Mouse (Mus musculus) hindbrain, postnatal 0 days (tissue): ENCODE measurements at regions not wholly inside any gene's neighbourhood (a gene's known extent, or its start where the extent isn't known, plus 50 kb on each side); places are given as distances from the start of the nearest gene placed in this dataset.
"Not testable (repeated sequence)": the region's sequence is repeated elsewhere in the genome, so short reads cannot be mapped to it uniquely, and the experiment has no call there.

ENCODE experiments used
- ATAC-seq: fragments of 200-750 bp; cut with Nextera tagmentation; 2 replicates; pipeline ENCODE4 v1.8.0; 2017; ENCODE audit warnings: mild to moderate bottlenecking, moderate TSS enrichment, moderate library complexity
- DNase-seq: peaks from one replicate; pipeline ENCODE4 v3.0.0-alpha.2; 2015; ENCODE audit warnings: low spot score
- H3K27ac ChIP-seq: fragments of 300-500 bp; sonication (generic); 2 replicates; pipeline ENCODE4 v1.5.1; 2014; ENCODE audit warnings: mild to moderate bottlenecking
- H3K27me3 ChIP-seq: fragments of 300-500 bp; sonication (generic); 2 replicates; pipeline ENCODE4 v1.6.1; 2014; ENCODE audit warnings: low read length, mixed read lengths; ENCODE audit not compliant: insufficient read depth
- H3K36me3 ChIP-seq: fragments of 300-500 bp; sonication (generic); 2 replicates; pipeline ENCODE4 v1.6.1; 2014; ENCODE audit warnings: low read length, mixed read lengths; ENCODE audit not compliant: insufficient read depth
- H3K4me1 ChIP-seq: fragments of 300-500 bp; sonication (generic); 2 replicates; pipeline ENCODE4 v1.6.1; 2014; ENCODE audit warnings: antibody characterized with exemption, low read length, mixed read lengths; ENCODE audit not compliant: insufficient read depth
- H3K4me2 ChIP-seq: fragments of 300-500 bp; sonication (generic); 2 replicates; pipeline ENCODE4 v1.6.1; 2014; ENCODE audit warnings: low read depth, mild to moderate bottlenecking, low read length, moderate library complexity, mixed read lengths
- H3K4me3 ChIP-seq: fragments of 300-500 bp; sonication (generic); 2 replicates; pipeline ENCODE4 v1.5.1; 2014; ENCODE audit warnings: low read length
- H3K9ac ChIP-seq: fragments of 300-500 bp; sonication (generic); replicated peaks from 2 replicates; pipeline ENCODE4 v1.6.1; 2014; ENCODE audit warnings: mild to moderate bottlenecking, low read length, moderate library complexity, mixed read lengths
- H3K9me3 ChIP-seq: fragments of 300-500 bp; sonication (generic); 2 replicates; pipeline ENCODE4 v1.6.1; 2016; ENCODE audit warnings: low read length, mixed read lengths
- CTCF ChIP-seq: IDR thresholded peaks from 2 replicates; pipeline ENCODE4 v1.5.1; 2016; ENCODE audit warnings: antibody characterized with exemption, control low read depth, low read depth
- WGBS: fragments of 180-500 bp; shearing (Covaris S2); extraction: QIAGEN DNeasy Blood & Tissue Kit; methylation state at CpG from one replicate; pipeline ENCODE4 v1.1.7; 2014; 5-methylcytosine and 5-hydroxymethylcytosine counted together

- Histone ChIP-seq H3K4me2 (no peak overlapping the region), H3K9me3 (no peaks in the 10 kb centered on the region), H3K27ac (no peak overlapping the region), H3K36me3 (no peaks in the 10 kb centered on the region), H3K4me3 (no peak overlapping the region), H3K4me1 (no peaks in the 10 kb centered on the region), H3K9ac (no peak overlapping the region), H3K27me3 (no peaks in the 10 kb centered on the region)
- DNase-seq, result no peak
- WGBS, result 83% methylated on average over 2 of the region's 2 CpGs
- TF ChIP-seq CTCF, result no peak
- ATAC-seq, result no peak
Observed at GRCm38 (mm10) chr6:70356303-70356702, 435.7 kb downstream of the Rpia start.

- Histone ChIP-seq H3K36me3 (no peaks in the 10 kb centered on the region), H3K9ac (no peak overlapping the region), H3K4me3 (no peak overlapping the region), H3K27me3 (no peaks in the 10 kb centered on the region), H3K9me3 (no peaks in the 10 kb centered on the region), H3K27ac (no peak overlapping the region), H3K4me1 (no peaks in the 10 kb centered on the region), H3K4me2 (no peak overlapping the region)
- peak; percentile 2 for DNase-seq
- 76% methylated on average over 5 of the region's 5 CpGs for WGBS
- no peak for ATAC-seq
- peak; percentile 19 for TF ChIP-seq CTCF
Observed at GRCm38 (mm10) chr6:70342147-70342546, 449.9 kb downstream of the Rpia start.

DNA sequence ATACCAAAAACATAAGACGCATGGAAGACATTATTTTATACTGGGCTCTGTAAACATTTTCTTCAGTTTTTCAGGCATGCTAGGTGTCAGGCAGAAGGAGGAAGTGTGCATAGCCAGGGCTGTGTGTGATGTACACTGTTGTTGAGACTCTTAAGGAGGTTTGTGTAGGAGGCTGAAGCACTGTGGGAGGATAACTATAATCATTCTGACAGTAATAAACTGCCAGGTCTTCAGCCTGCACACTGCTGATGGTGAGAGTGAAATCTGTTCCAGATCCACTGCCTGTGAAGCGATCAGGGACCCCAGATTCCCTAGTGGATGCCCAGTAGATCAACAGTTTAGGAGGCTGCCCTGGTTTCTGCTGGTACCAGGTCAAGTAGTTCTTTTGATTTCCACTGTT is 451.3 kb downstream of the Rpia start:
- not testable (repeated sequence) for H3K27ac ChIP-seq, H3K4me1 ChIP-seq, H3K4me3 ChIP-seq, H3K27me3 ChIP-seq, H3K4me2 ChIP-seq, DNase-seq, H3K36me3 ChIP-seq, H3K9me3 ChIP-seq, ATAC-seq, H3K9ac ChIP-seq
- WGBS, result 80% methylated on average over 2 of the region's 2 CpGs

GRCm38 (mm10) chr6:70315318-70315717 is 476.7 kb downstream of the Rpia start:
- Histone ChIP-seq H3K27ac (no peak overlapping the region), H3K4me2 (no peak overlapping the region), H3K36me3 (no peaks in the 10 kb centered on the region), H3K4me1 (no peaks in the 10 kb centered on the region), H3K9ac (no peak overlapping the region), H3K9me3 (no peaks in the 10 kb centered on the region), H3K4me3 (no peak overlapping the region), H3K27me3 (no peaks in the 10 kb centered on the region)
- WGBS, result 67% methylated on average over 1 of the region's 1 CpGs
- no peak for TF ChIP-seq CTCF
- no peak for ATAC-seq
- no peak for DNase-seq

GRCm38 (mm10) chr6:70314667-70315066 is 477.4 kb downstream of the Rpia start:
- H3K4me1 ChIP-seq, H3K36me3 ChIP-seq, H3K9me3 ChIP-seq, H3K4me3 ChIP-seq, DNase-seq, H3K27ac ChIP-seq, H3K9ac ChIP-seq, ATAC-seq, H3K4me2 ChIP-seq, H3K27me3 ChIP-seq: not testable (repeated sequence)
- 72% methylated on average over 2 of the region's 2 CpGs for WGBS

DNA sequence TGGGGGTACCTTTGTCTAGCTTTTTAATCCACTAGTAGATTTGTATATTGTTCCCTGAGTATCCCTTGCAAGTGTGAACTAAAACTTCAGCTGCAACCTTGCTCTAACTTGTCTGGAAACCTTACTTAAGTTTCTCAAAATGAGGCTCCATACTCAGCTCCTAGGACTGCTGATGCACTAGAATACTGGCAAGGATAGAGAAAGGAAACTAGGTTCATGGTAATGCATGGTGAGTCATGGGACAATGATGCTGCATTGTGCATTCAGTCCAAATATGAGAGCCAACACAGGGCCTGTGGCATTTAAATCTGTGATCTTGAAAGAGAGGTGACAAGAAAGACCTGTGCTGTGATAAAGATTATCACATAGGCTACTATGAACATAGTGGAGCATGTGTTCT is 490.9 kb downstream of the Rpia start:
- H3K9me3 ChIP-seq, ATAC-seq, H3K27ac ChIP-seq, DNase-seq, H3K4me2 ChIP-seq, H3K27me3 ChIP-seq, H3K36me3 ChIP-seq, H3K9ac ChIP-seq, H3K4me1 ChIP-seq, H3K4me3 ChIP-seq: not testable (repeated sequence)

DNA sequence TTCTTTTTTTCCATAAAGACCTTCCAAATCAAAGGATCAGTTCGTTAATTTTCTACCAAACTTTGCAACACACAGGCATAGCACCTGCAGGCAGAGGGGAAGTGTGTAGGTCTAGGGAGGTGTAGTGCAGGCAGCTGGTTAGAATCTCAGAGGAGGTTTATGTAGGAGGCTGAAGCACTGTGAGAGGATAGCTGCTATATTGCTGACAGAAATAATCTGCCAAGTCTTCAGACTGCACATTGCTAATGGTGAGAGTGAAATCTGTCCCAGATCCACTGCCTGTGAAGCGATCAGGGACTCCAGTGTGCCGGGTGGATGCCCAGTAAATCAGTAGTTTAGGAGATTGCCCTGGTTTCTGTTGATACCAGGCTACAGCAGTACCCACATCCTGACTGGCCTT is 531.8 kb downstream of the Rpia start:
- H3K9ac ChIP-seq, DNase-seq, H3K4me1 ChIP-seq, H3K27me3 ChIP-seq, H3K9me3 ChIP-seq, ATAC-seq, H3K4me3 ChIP-seq, H3K4me2 ChIP-seq, H3K27ac ChIP-seq, H3K36me3 ChIP-seq: not testable (repeated sequence)
- 77% methylated on average over 3 of the region's 3 CpGs for WGBS

GRCm38 (mm10) chr6:70240167-70240566 is 551.9 kb downstream of the Rpia start:
- not testable (repeated sequence) for H3K9ac ChIP-seq, H3K4me3 ChIP-seq, H3K36me3 ChIP-seq, H3K27me3 ChIP-seq, DNase-seq, H3K9me3 ChIP-seq, H3K27ac ChIP-seq, H3K4me2 ChIP-seq, ATAC-seq, H3K4me1 ChIP-seq
- WGBS, result no CpG with 5 or more reads among the region's 1 CpGs
